Mouse (Mus musculus): Measurements from ENCODE around the gene Efnb3.

Efnb3 gene

GRCm38 (mm10) chr11:69510796-69511496 is 49.1 kb downstream of the Efnb3 start:
- no peak for DNase-seq (ENCODE audit: low spot score in 2 of 2)

Measured in spleen, postnatal 4 days (tissue).